Mouse (Mus musculus): Measurements from ENCODE around the gene Vwa3b.
"Not testable (repeated sequence)": the region's sequence is repeated elsewhere in the genome, so short reads cannot be mapped to it uniquely, and the experiment has no call there.

Gene Vwa3b

DNA sequence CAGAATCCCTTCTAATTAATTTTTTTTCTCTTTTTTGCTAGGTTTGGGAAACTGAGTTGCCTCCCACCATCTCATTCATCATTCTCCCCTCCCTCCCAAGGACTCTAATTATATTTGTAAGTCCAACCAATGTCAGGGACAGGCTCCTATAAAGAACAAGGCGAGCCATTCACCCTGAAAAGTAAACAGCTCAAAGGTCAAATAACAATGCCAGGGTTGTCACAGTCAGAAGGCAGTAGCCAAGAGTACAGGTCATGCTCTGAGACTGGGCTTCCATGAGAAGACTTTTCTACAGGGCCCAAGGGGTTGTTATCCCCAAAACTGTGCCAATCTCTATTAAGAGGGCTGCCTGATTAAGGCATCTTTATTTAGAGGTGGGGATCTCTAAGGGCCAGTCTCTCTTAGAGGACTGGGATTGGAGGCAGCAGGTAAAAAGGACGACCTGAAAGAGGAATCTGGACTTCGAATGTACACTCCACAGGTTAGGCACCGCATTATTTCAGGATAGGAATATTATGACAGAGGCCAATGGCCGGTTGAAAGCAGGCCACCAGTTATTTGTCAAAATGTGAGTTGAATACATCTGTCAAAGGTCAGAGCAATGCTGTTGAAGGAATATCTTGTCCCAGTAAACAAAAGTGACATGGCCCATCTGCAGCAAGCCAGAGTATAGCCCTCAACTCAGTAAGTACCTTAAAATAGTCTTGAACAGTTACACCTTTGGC, at the start of gene Vwa3b:
TSS of gene Vwa3b (plus strand) at position 635 of the 725 bp plus-strand sequence.
- DNase-seq (ENCODE audit: low spot score): no peak

DNA sequence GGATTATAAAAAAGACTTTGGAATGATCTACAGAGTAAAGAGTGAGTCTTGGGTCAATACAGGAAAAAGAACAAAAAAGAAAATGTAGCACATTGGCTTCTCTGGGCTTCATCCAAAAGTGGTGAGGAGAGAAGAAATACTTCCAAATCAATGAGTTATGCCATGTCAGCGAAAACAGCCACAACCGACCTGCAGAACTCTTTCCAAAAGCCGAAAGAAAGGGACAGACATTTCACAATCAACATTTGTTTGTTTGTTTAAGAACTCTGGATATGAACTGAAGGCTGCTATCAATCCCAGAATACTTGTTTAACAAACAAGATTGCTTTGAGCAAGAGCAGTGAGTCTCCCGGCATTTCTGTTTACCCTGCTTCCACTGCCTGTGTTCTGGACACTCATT, 49.6 kb upstream of the Vwa3b start:
- DNase-seq (ENCODE audit: low spot score): no peak

DNA sequence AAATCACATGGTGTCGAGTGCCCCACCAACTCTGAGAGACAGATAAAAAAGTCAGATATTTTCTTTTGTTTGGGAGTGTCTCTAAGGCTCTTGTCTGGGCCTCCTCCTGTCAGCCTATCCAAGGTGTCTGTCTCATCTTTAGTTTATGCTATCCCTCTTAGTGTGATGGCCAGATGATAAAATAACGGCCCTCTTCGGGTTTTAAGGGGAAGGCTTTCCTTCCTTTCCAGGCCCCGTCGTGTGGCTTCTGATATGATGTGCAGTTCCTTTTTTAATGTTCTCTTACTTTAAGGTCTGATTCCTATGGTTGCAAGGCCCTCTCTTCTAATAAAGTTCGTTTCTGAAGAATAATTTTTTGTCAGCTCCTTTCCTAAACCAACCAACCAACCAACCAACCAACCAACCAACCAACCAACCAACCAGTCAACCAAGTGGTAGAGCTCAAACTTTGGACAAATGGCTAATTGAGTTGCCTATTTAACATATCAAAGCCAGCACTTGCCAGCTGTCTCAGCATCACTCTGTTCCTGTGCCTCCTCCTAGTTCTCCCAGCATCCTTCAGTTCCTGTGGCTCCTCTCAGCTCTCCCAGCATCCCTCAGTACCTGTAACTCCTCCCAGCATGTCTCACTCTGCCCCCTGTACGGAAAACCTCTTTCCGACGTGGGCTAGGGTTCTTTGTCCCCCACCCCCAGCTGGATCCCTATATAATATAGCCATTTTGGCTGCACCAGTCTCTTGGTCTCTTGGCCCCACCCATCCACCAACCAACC, 44.0 kb upstream of the Vwa3b start:
- no peak for DNase-seq (ENCODE audit: low spot score)

DNA sequence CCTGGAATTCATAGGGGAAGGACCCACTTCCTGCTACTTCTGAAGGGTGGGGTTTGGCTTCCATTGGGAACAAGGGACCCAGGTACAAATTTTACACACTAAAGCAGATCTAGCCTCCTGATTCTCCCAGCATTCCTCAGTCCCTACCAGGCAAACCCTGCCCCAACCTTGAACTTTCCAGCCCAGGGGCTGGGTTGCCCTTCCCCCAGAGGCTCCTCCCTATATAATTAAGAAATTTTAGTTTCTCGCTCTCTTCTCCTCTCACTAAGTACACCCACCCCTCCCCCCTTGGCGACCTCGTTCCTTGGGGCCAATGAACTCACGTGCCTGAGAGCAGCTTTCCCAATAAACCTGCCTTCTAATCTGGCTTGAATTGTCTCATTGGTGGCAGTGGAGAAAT, 42.6 kb upstream of the Vwa3b start:
- no peak for DNase-seq (ENCODE audit: low spot score)

DNA sequence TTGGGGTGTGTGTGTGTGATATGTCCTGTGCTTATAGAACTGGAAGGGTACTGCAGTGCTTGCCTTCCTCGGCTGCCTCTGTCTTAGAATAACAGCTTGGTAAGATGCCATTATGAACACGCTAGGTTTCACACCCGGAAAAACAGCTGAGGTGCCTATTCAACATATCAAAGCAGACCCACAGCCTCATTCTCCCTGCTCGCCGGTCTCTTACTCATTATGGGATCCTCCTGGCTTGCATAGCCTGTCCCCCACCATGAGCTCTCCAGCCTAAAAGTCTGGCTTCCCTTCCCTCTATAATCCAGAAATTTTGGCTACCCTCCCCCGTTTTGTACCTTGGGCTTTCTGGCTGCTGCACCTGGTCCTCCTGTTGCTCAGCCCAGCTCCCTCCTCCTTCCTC, 42.0 kb upstream of the Vwa3b start:
- DNase-seq (ENCODE audit: low spot score): no peak

GRCm38 (mm10) chr1:36985896-36986295, 40.5 kb upstream of the Vwa3b start:
- no peak for DNase-seq (ENCODE audit: low spot score)

DNA sequence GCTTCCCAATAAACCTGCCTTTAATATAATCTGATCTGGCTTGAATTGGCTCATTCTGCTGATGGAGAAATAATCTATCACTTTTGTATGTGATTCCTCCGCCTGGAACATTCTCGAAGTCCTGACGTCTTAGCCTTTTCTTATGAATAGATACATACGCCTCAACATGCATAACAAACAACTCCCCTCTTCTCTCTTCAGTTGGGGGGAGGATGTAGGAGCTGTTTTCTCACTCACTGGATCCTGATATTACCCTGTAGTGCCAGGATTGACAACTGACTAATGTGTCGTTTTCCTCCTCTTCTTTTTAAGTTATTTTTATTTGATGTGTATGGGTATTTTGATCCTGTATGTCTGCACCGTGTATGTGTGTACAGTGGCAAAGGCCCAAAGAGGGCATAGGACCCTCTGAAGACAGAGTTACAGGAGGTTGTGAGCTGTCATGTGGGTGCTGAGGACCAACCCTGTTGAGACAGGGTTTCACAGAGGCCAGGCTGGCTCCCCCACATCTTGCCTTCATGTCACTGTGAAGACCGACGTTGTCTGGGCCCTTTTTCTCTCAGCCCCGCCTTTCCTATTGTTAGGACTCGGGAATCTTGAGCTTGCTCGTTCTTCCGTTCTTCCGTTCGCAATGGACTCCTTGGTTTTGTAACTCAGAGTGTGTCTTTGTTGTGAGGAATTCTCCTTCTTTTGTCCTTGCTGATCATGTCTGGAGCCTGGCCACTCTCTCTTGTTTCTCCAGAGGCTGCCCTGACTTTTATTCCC, 39.8 kb upstream of the Vwa3b start:
- DNase-seq (ENCODE audit: low spot score): no peak

DNA sequence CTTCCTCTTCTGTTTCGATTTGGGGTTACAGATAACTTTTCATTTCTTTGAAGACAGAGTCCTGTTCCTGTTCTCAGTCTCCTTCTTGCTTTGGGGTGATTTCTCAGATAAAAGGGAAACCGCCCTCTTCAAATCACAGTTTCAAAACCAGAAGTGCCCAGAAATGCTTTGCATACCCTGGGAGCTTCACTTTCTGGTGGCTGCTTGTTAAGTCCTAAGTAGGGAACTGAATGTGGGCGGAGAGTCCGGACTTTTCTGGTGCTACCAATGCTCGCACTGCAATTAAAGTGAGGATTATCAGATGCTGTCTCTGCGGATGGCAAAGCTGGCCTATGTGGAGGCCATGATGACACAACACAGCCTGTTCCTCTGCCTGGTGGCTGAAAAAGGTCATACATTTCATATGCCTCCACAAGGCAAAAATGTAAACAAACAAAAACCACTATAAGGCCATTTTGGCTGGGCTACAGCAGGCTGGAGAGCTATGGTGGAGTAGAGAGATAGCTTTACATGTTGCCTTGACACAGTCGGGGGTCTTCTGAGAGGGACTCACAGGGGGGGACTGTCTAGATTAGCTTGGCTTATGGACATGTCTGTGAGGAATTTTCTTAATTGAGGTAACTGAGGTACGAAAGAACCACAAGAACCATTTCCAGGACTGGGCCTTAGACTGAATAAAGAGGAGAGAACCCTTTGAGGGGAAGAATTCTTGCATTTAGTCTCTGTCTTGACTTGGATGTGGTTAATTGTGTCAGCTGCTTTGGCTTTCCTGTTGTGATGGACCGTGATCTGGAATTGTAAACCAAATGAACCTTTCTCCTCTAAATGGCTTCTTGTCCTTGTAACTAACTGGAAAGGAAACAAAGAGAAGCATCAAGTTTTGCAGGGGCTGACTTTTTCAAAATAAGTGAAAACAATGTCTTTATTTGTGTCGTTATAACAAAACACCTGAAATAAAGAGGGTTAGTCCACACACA, 38.9 kb upstream of the Vwa3b start:
- no peak for DNase-seq (ENCODE audit: low spot score)

DNA sequence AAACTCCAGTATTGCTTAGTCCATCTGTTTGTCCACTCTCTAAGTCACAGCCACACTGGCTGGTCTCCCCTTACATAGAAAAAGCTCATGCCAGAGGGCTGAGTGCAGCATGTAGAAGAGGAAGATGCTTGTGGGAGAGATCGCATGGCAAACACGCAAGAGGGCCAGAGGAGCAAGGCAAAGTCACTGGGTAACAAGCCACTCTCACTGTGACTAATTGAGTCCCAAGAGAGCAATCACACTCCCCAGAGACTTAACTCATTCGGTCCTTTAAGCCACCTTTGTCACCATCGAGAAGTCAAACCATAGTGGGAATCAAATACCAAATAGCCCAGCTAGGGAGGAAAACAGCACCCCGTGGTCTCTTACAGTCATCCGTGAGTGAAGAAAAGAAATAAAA, 38.2 kb upstream of the Vwa3b start:
- DNase-seq (ENCODE audit: low spot score): no peak

- DNase-seq (ENCODE audit: low spot score): no peak
These were observed 37.8 kb upstream of the Vwa3b start for GRCm38 (mm10) chr1:36988561-36988960.

GRCm38 (mm10) chr1:36994296-36994695, 32.1 kb upstream of the Vwa3b start:
- no peak for DNase-seq (ENCODE audit: low spot score)

- DNase-seq (ENCODE audit: low spot score): no peak
These were observed 30.6 kb upstream of the Vwa3b start for GRCm38 (mm10) chr1:36995760-36996159.

- DNase-seq (ENCODE audit: low spot score): no peak
These were observed 29.7 kb upstream of the Vwa3b start for GRCm38 (mm10) chr1:36996561-36997213.

- no peak for DNase-seq (ENCODE audit: low spot score)
These were observed 26.1 kb upstream of the Vwa3b start for GRCm38 (mm10) chr1:37000307-37000706.

DNA sequence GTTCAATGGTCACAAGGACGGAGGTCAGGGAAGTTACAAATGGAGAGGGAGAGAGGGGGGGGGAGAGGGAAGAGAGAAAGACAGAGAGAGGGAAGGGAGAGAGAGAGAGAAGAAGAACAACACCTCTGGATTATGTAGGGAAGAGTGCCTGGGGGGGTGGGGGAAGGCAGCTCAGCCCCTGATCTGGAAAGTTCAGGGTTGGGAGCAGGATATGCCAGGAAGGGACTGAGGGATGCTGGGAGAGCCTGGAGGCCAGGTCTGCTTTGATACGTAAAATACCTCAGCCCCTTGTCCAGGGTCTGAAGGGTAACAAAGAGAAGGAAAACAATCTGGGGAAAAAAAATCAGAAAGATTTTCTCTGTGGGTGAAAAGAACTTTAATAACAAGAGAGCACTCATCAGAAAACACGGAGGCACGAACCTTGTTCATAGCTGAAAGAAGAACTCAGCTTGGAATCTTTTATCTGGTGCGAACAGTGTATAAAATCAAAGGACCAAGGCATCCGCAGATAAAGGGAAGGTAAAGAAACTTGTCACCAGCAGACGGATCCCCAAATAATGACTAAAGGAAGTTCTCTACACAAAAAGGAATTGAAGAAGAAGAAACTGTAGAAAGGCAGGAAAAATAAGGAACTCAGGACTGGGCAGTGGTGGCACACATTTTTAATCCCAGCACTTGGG, 24.6 kb upstream of the Vwa3b start:
- DNase-seq (ENCODE audit: low spot score): no peak

DNA sequence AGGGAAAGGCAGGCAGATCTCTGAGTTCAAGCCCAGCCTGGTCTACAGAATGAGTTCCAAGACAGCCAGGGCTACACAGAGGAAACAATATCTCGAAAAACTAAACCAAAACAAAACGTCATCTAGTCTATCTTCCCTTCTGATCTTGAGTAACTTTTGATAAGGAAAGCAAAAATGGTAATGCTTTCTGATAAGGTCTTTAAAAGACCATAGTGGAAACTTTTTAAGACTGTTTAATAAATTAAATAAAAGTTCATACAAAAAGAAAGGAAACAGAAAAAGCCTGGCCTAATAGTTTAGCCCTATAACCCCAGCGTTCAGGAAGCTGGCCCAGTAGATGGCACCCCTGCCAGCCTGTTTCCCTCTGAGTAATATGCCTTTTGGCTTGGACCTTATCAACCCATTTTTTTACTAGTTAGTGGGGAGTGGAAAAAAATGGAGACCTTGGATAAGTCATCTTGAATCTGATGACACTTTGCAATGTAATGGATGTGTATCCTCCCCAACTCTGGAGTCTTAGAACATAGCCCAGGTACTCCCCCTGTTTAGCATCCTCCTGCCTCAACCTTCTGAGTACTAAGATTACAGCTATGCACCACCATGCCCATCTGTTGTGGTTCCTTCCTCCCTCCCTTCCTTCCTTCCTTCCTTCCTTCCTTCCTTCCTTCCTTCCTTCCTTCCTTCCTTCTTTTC, 23.9 kb upstream of the Vwa3b start:
- DNase-seq (ENCODE audit: low spot score): no peak

GRCm38 (mm10) chr1:37004533-37004932, 21.9 kb upstream of the Vwa3b start:
- DNase-seq (ENCODE audit: low spot score): no peak

DNA sequence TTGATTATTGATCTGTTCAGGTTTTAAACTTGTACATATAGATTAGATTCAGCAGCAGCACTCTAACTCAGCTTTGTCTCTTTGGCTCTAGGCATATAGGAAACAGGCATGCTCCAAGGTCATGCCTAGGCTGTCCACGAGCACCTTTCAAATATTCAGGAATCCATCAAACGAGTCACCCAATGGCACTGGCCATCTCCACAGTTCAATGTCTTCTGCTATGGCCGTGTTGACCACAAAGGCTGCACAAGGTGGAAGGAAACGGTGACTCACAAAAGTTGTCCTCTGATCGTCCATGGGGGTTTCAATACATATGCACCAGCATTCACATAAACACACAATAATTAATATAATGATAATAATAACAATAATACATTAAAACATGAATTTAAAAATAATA, 21.4 kb upstream of the Vwa3b start:
- DNase-seq (ENCODE audit: low spot score): no peak

- DNase-seq (ENCODE audit: low spot score): not testable (repeated sequence)
These were observed 19.9 kb upstream of the Vwa3b start for GRCm38 (mm10) chr1:37006529-37006928.

- DNase-seq (ENCODE audit: low spot score): no peak
These were observed 16.5 kb upstream of the Vwa3b start for GRCm38 (mm10) chr1:37009880-37010279.

Measured in layer of hippocampus, adult 11-12 months (tissue).